Mouse (Mus musculus) cortical plate, adult 2 months (tissue): Measurements from ENCODE around the gene Rtkn2.

ENCODE experiments used
- CTCF ChIP-seq: fragments of 200-500 bp; IDR thresholded peaks from 2 replicates; pipeline ENCODE4 v1.5.1; 2011; ENCODE audit warnings: mild to moderate bottlenecking, control low read depth, low read length; ENCODE audit not compliant: insufficient read depth; ENCODE audit errors: extremely low read depth
- POLR2A ChIP-seq: fragments of 200-500 bp; IDR thresholded peaks from 2 replicates; pipeline ENCODE4 v1.6.1; 2011; ENCODE audit warnings: mild to moderate bottlenecking, low read length, control low read depth; ENCODE audit not compliant: insufficient read depth; ENCODE audit errors: extremely low read depth

- TF ChIP-seq POLR2A (no peak), CTCF (no peak)
Observed at GRCm38 (mm10) chr10:68020755-68021154, 41.4 kb downstream of the Rtkn2 start.
